Mouse (Mus musculus) heart, postnatal 0 days (tissue): ENCODE data around the gene Olfm3.

Experiments
- CTCF ChIP-seq: IDR thresholded peaks from 2 replicates; pipeline ENCODE4 v1.5.1; 2016; ENCODE audit warnings: antibody characterized with exemption, control low read depth, low read depth
- EP300 ChIP-seq: IDR thresholded peaks from 2 replicates; pipeline ENCODE4 v1.6.1; 2016; ENCODE audit warnings: antibody characterized with exemption, low read depth

DNA sequence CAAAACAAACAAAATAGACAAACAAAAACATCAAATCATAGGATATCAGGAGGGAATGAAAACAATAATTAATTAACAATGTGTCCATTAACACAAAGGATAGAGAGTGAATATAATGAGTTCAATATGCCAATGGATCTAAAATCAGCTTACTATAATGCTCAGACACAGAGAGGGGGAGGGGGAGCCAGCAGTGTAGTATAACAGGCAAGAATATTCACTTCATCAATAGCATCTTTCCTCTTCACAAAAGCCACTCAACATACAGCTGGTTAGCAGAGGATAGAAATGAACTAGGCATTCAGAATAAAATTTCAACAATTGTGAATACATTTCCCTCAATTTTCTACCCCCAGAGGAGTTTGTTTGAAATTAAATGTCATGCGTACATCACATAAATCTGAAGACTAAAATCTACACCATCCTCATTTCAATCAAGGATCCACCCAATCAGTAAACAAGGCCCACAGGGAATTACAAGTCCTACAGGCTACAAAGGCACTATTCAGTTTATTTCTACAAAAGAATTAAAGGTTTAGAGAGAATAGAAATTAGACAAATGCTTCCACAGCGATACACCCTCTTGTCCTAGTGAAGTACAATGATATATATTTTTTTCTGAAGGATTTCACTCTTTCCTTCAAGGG, 200.4 kb downstream of the Olfm3 start:
- TF ChIP-seq CTCF, result no peak
- TF ChIP-seq EP300, result no peak
